Mouse (Mus musculus): ENCODE measurements around the gene Zfp991. TPM values are rescaled to one million over a fixed set of nuclear protein-coding genes. Genes with fewer than 3 reads are reported as not detected.
A peak's percentile ranks its signal among the peaks of the same experiment; 100 is the strongest.
"Not testable (repeated sequence)": the region's sequence is repeated elsewhere in the genome, so short reads cannot be mapped to it uniquely, and the experiment has no call there.

Zfp991 gene
- polyA plus RNA-seq, 2 experiments: 2.6 to 5.5 TPM

GRCm38 (mm10) chr4:147124400-147125306, 7.2 kb upstream of the Zfp991 start:
- H3K9me3 ChIP-seq (ENCODE audit: control insufficient read depth, low read length); H3K27ac ChIP-seq; H3K27me3 ChIP-seq (ENCODE audit: control insufficient read depth, insufficient read depth, low read length); H3K4me1 ChIP-seq (replicated peaks; ENCODE audit: control insufficient read depth in 2 of 2, insufficient read depth in 2 of 2, low read length in 1 of 2); H3K36me3 ChIP-seq (replicated peaks; ENCODE audit: control insufficient read depth, insufficient read depth, low read depth): not testable (repeated sequence)
- 7% methylated on average over 45 of the region's 48 CpGs for WGBS (ENCODE audit: insufficient replicate concordance)
- Histone ChIP-seq H3K4me3 (ENCODE audit: insufficient read depth in 1 of 2, low read depth in 2 of 2, low read length in 2 of 2) (peak overlapping the region; percentile 60 to 66), H3K9ac (replicated peaks) (peak overlapping the region; percentile 63), H3K4me2 (ENCODE audit: low read depth) (peak overlapping the region; percentile 69)
- peak; percentile 90 for ATAC-seq (ENCODE audit: insufficient read depth)
- DNase-seq (ENCODE audit: low read depth in 3 of 3, low spot score in 3 of 3): peak in 1 of 3 experiments; percentile 36

GRCm38 (mm10) chr4:147125326-147125725, 6.5 kb upstream of the Zfp991 start:
- H3K27ac ChIP-seq; H3K36me3 ChIP-seq (replicated peaks; ENCODE audit: control insufficient read depth, insufficient read depth, low read depth); H3K9me3 ChIP-seq (ENCODE audit: control insufficient read depth, low read length); DNase-seq (ENCODE audit: low read depth in 3 of 3, low spot score in 3 of 3); ATAC-seq (ENCODE audit: insufficient read depth); H3K4me1 ChIP-seq (replicated peaks; ENCODE audit: control insufficient read depth in 2 of 2, insufficient read depth in 2 of 2, low read length in 1 of 2); H3K27me3 ChIP-seq (ENCODE audit: control insufficient read depth, insufficient read depth, low read length): not testable (repeated sequence)
- H3K9ac ChIP-seq (replicated peaks): peak overlapping the region; percentile 63; the same call in 1 of the 2 replicates
- WGBS (ENCODE audit: insufficient replicate concordance): 22% methylated on average over 4 of the region's 4 CpGs
- peak overlapping the region; percentile 69 for H3K4me2 ChIP-seq (ENCODE audit: low read depth)
- peak overlapping the region; percentile 60 to 66 for H3K4me3 ChIP-seq (ENCODE audit: insufficient read depth in 1 of 2, low read depth in 2 of 2, low read length in 2 of 2)

GRCm38 (mm10) chr4:147125870-147126269, 6.0 kb upstream of the Zfp991 start:
- not testable (repeated sequence) for H3K27me3 ChIP-seq (ENCODE audit: control insufficient read depth, insufficient read depth, low read length); H3K9me3 ChIP-seq (ENCODE audit: control insufficient read depth, low read length); ATAC-seq (ENCODE audit: insufficient read depth); DNase-seq (ENCODE audit: low read depth in 3 of 3, low spot score in 3 of 3); H3K9ac ChIP-seq (replicated peaks); H3K4me1 ChIP-seq (replicated peaks; ENCODE audit: control insufficient read depth in 2 of 2, insufficient read depth in 2 of 2, low read length in 1 of 2); H3K27ac ChIP-seq; H3K4me2 ChIP-seq (ENCODE audit: low read depth); H3K36me3 ChIP-seq (replicated peaks; ENCODE audit: control insufficient read depth, insufficient read depth, low read depth); H3K4me3 ChIP-seq (ENCODE audit: insufficient read depth in 1 of 2, low read depth in 2 of 2, low read length in 2 of 2)
- WGBS (ENCODE audit: insufficient replicate concordance): 66% methylated on average over 4 of the region's 4 CpGs

- H3K4me1 ChIP-seq (replicated peaks; ENCODE audit: control insufficient read depth in 2 of 2, insufficient read depth in 2 of 2, low read length in 1 of 2); H3K4me2 ChIP-seq (ENCODE audit: low read depth); H3K36me3 ChIP-seq (replicated peaks; ENCODE audit: control insufficient read depth, insufficient read depth, low read depth); H3K4me3 ChIP-seq (ENCODE audit: insufficient read depth in 1 of 2, low read depth in 2 of 2, low read length in 2 of 2); H3K9me3 ChIP-seq (ENCODE audit: control insufficient read depth, low read length); H3K27me3 ChIP-seq (ENCODE audit: control insufficient read depth, insufficient read depth, low read length); ATAC-seq (ENCODE audit: insufficient read depth); DNase-seq (ENCODE audit: low read depth in 3 of 3, low spot score in 3 of 3); H3K9ac ChIP-seq (replicated peaks); H3K27ac ChIP-seq: not testable (repeated sequence)
- WGBS (ENCODE audit: insufficient replicate concordance): 62% methylated on average over 2 of the region's 2 CpGs
Measured at GRCm38 (mm10) chr4:147126435-147126834, 5.4 kb upstream of the Zfp991 start.

- not testable (repeated sequence) for H3K4me1 ChIP-seq (replicated peaks; ENCODE audit: control insufficient read depth in 2 of 2, insufficient read depth in 2 of 2, low read length in 1 of 2); DNase-seq (ENCODE audit: low read depth in 3 of 3, low spot score in 3 of 3); H3K9me3 ChIP-seq (ENCODE audit: control insufficient read depth, low read length); H3K9ac ChIP-seq (replicated peaks); H3K27ac ChIP-seq; H3K36me3 ChIP-seq (replicated peaks; ENCODE audit: control insufficient read depth, insufficient read depth, low read depth); H3K27me3 ChIP-seq (ENCODE audit: control insufficient read depth, insufficient read depth, low read length); H3K4me3 ChIP-seq (ENCODE audit: insufficient read depth in 1 of 2, low read depth in 2 of 2, low read length in 2 of 2); H3K4me2 ChIP-seq (ENCODE audit: low read depth); ATAC-seq (ENCODE audit: insufficient read depth)
- 61% methylated on average over 2 of the region's 2 CpGs for WGBS (ENCODE audit: insufficient replicate concordance)
Measured at GRCm38 (mm10) chr4:147127137-147127536, 4.7 kb upstream of the Zfp991 start.

GRCm38 (mm10) chr4:147128152-147128551, 3.7 kb upstream of the Zfp991 start:
- H3K9ac ChIP-seq (replicated peaks); H3K9me3 ChIP-seq (ENCODE audit: control insufficient read depth, low read length); H3K27ac ChIP-seq; H3K4me2 ChIP-seq (ENCODE audit: low read depth); H3K27me3 ChIP-seq (ENCODE audit: control insufficient read depth, insufficient read depth, low read length); H3K4me1 ChIP-seq (replicated peaks; ENCODE audit: control insufficient read depth in 2 of 2, insufficient read depth in 2 of 2, low read length in 1 of 2); ATAC-seq (ENCODE audit: insufficient read depth); DNase-seq (ENCODE audit: low read depth in 3 of 3, low spot score in 3 of 3); H3K4me3 ChIP-seq (ENCODE audit: insufficient read depth in 1 of 2, low read depth in 2 of 2, low read length in 2 of 2); H3K36me3 ChIP-seq (replicated peaks; ENCODE audit: control insufficient read depth, insufficient read depth, low read depth): not testable (repeated sequence)

- not testable (repeated sequence) for H3K4me3 ChIP-seq (ENCODE audit: insufficient read depth in 1 of 2, low read depth in 2 of 2, low read length in 2 of 2); DNase-seq (ENCODE audit: low read depth in 3 of 3, low spot score in 3 of 3); H3K9ac ChIP-seq (replicated peaks); ATAC-seq (ENCODE audit: insufficient read depth); H3K27ac ChIP-seq; H3K4me1 ChIP-seq (replicated peaks; ENCODE audit: control insufficient read depth in 2 of 2, insufficient read depth in 2 of 2, low read length in 1 of 2); H3K9me3 ChIP-seq (ENCODE audit: control insufficient read depth, low read length); H3K27me3 ChIP-seq (ENCODE audit: control insufficient read depth, insufficient read depth, low read length); H3K4me2 ChIP-seq (ENCODE audit: low read depth); H3K36me3 ChIP-seq (replicated peaks; ENCODE audit: control insufficient read depth, insufficient read depth, low read depth)
- 40% methylated on average over 2 of the region's 2 CpGs for WGBS (ENCODE audit: insufficient replicate concordance)
Measured at GRCm38 (mm10) chr4:147133596-147133995, 1.8 kb downstream of the Zfp991 start.

GRCm38 (mm10) chr4:147141757-147142156, 9.9 kb downstream of the Zfp991 start:
- not testable (repeated sequence) for H3K9ac ChIP-seq (replicated peaks); H3K9me3 ChIP-seq (ENCODE audit: control insufficient read depth, low read length); H3K27me3 ChIP-seq (ENCODE audit: control insufficient read depth, insufficient read depth, low read length); H3K4me3 ChIP-seq (ENCODE audit: insufficient read depth in 1 of 2, low read depth in 2 of 2, low read length in 2 of 2); H3K27ac ChIP-seq; H3K4me2 ChIP-seq (ENCODE audit: low read depth); DNase-seq (ENCODE audit: low read depth in 3 of 3, low spot score in 3 of 3); H3K36me3 ChIP-seq (replicated peaks; ENCODE audit: control insufficient read depth, insufficient read depth, low read depth); H3K4me1 ChIP-seq (replicated peaks; ENCODE audit: control insufficient read depth in 2 of 2, insufficient read depth in 2 of 2, low read length in 1 of 2)
- peak; percentile 39; the same call in 1 of the 2 replicates for ATAC-seq (ENCODE audit: insufficient read depth)
- 66% methylated on average over 4 of the region's 4 CpGs for WGBS (ENCODE audit: insufficient replicate concordance)
